Mouse (Mus musculus) hindlimb bud, embryonic 11.5 days (tissue): ENCODE results near the gene Ssmem1.
A peak's percentile ranks its signal among the peaks of the same experiment; 100 is the strongest.

Source experiments
- DNase-seq: peaks from one replicate; pipeline ENCODE4 v3.0.0-alpha.2; 2012; ENCODE audit warnings: low read depth, low spot score; ENCODE audit errors: extremely low spot score

Gene Ssmem1

DNA sequence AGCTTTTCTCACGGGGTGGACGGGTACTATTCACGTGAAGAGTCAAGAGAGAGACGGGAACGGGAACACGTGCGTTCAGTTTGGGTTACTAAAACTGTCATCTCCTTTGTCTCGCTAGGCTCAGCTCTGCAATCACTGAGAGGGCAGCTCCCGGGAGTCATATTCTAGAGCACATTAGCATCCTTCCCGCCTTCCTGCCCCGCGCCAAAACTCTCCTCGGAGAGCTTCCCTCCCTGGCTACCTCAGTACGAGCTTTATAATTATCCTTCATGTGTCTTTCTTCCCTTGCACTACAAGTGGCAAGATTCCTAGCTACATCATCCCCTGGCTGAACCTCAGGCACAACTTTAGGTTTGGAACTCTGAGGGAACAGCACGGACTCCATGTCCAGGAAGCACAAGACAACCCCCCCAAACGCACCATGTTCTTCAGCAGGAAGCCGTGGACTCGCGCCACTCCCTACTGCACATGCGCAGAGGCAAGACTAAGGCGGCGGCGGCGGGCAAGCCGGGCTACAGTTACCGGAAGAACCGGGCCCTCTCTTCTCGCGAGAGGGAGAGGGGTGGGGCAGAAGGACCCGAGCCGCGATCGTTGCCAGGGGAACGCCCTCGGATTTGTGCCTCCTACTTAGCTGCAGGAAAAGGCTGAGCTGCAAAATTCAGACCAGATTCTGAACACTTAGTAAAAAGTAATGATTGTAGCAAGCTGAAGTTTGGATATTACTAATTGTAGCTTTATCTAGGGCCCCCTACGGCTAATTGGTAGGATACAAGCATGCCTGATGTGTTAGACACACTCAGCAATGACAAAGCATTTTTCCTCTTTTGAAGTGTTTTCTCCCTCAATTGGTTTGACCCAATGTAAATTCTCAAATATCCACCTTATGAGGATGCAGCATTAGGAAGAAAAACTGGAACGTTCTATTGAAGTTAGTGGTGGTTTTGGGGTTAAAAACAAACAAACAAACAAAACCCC is at the start of gene Ssmem1, which contains the start of gene Tmem209:
Gene Ssmem1 (plus strand): TSS at position 585 of the 975 bp plus-strand sequence.
Gene Tmem209 (minus strand): TSS at position 519 of the 975 bp plus-strand sequence.
- DNase-seq = peak; percentile 94

DNA sequence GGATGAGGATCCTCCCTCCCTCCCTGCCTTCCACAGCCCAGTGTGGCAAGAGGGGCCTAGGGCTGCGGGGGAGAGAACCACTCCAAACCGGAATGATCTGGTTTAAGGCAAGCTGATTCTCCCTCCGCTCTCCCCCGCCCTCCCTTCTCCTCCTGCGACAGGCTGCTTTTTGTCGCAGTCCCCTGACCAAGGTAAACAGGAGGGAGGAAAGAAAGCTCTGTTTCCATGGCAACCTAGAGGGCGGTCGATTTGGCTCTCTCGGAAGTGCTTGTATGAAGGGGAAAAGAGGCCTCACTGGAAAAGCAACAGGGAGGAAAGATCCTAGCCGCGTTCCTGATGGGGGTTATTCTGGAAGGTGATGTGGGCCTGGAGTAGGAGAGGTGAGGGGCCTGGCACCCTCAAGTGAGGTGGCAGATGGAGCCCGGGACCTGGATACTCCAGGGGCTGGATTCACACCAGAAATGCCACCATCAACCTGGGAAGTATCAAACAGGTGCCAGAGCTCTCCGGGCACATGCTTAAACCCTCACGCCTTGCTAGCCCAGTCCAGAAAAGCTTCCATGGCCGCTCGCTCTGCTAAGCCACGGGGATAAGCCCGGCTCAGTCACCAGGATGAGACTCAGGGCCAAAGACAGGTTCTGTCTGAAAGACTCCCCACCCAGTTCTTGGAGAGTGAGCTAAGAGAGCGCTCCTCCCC is 48.8 kb upstream of the Ssmem1 start:
- peak; percentile 94 for DNase-seq

DNA sequence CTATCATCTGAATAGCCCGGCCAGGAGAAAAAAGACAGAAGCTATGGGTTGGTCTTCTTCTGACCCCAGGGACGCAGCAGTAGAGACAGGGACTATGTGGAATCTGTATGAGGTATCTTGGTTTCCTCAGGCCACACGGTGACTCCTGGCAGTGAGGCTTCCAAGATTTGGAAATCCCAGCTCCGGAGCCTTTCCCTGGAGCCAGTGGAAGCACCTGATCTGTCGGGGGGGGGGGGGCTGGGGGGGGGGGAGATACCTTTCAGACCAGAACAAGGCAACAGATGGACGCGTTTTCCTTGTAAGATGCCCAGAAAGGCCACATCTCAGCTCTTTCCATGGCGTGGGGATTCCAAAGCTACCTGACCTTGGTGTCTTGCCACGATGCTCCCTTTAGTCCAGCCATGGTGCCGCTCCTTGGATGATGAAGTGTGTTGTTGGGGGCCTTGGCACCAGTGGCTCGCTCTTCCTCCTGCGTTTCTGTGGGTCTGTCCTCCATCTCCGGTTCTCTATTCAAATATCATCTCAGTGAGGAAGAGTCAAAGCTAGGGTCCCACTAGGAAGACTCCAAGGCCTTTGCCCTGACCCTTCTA is 47.8 kb upstream of the Ssmem1 start:
- DNase-seq = no peak

GRCm38 (mm10) chr6:30462822-30463221 is 46.8 kb upstream of the Ssmem1 start:
- DNase-seq = no peak

DNA sequence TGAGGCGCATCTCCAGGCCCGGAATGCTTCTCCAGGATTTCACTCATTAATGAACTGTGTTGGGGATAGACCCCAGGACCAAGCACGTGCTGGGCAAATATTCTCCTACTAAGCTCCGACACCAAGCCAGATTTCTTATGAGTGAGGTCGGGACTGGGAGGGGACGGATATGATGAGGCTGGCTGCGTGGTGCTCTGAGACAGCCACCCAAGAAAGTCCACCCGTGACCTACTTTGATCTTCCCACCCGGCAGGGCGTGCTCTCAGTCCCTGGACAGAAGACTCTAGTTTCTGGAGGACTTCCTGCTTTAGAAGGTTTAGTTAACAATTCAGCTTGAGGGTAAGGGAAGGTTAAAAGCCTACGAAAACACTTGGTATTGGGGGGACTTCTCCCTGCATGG is 44.1 kb upstream of the Ssmem1 start:
- no peak for DNase-seq

GRCm38 (mm10) chr6:30468058-30468457 is 41.6 kb upstream of the Ssmem1 start:
- no peak for DNase-seq

GRCm38 (mm10) chr6:30468684-30469083 is 41.0 kb upstream of the Ssmem1 start:
- DNase-seq = no peak

DNA sequence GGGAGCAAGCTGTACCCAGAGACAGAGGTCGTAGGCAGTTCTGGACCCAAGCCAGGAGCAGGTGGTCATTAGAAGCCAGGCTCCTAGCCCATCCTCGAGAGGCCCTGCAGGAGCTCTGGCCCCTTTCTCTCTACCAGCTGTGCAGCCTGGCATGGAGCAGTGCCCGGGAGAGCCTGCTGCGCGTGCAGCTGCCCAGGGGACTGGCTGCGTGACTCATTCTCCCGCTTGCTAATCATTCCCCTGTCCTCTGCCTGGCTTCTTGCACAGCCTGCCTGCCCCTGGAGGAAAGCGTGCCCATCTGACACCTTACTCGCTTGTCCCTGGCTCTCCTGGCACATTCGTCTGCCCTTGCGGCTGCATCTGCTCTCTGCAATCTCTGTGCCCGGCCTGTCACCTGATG is 40.3 kb upstream of the Ssmem1 start:
- DNase-seq = no peak

- no peak for DNase-seq
Measured at GRCm38 (mm10) chr6:30471706-30472105, 37.9 kb upstream of the Ssmem1 start.

DNA sequence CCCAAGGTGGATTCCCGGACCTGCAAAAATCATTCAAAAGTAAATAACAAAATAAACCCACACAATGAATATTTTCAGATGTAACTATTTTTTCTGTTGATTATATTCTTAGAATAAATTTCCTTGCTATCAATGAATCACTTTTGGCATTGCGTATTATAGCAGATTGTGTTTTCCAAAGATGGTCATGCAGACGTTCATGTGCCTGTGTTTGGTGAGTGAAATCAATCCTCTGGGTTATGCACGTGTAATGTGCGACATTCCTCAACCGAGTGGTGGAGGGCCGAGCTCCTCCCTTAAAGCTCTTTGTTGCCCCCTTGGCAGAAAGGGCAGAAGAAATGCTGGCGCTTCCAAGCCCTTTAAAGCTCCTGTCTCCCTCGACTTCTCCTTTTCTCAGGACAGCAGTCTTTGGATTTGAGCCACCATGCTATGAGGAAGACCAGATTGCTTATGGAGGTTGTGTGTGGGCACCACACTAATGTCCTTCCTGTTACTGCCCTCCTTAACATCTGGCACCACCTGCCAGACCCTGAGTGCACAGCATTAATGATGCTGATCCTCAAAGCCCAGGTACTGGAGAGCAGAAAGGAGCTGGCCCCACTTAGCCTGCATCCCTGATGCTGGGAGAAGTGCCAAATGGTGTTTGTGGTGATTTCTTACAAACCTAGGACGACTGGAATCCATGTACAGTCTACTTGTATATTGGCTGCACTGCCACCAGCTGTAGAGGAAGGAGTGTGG is 33.5 kb upstream of the Ssmem1 start:
- DNase-seq = no peak

DNA sequence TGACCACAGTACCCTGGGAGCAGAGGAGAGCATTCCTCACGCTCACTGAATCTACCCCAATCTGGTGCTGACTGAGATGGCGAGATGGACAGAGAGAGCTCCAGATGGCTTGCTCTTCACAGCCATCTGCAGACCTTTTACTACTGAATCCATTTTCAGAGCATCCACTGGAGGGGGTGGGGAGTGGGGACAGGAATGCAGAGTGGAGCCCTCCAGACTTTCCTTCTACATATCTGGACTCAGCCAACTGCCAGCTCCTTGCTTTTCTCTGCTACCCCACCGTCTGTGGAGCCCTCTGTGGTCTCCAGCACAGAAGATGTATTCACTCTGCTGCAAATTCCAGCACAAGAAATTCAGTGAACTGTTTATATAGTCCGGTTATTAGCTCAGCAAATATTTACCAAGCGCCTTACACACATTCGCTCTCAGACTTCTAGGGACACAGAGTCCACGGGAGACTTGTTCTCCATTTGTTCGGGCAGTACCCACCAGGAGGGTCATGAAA is 32.4 kb upstream of the Ssmem1 start:
- DNase-seq = no peak

DNA sequence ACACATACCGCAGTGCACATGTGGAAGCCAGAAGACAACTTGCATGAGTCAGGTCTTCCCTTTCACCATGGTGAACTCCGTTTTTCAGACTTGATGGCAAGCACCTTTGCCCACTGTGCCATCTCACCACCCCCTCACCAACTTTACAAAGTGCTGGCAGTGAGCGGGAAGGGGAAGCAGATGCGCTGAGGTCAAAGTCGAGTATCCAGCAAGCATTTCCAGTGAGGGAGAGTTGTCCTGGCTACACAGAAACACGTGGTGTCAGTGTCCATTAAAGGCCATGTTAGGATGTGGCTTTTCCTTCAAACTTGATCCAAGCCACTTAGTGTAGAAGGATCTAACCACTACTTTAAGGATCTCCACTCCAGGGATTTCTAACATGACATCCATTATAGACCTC is 31.9 kb upstream of the Ssmem1 start:
- no peak for DNase-seq

- DNase-seq = no peak
Measured at GRCm38 (mm10) chr6:30479418-30479817, 30.2 kb upstream of the Ssmem1 start.

DNA sequence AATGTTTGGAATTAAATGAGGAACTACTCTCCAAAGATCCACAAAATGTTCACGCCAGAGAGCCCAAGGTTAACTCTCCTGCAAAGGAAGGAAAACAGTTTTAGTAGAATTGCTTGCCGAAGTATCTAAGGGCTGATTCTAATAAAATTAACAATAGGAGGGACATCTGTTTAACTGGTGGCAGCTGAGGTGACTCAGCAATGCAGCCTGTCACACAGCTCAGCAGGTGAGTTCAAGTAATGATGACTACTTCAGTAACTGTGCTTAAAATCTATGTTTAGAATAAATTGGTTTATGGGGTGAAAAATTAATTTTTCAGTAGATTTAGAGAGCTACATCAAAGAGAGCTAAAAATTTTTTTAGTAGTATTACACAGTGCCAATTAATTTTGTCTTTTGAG is 26.7 kb upstream of the Ssmem1 start:
- no peak for DNase-seq

GRCm38 (mm10) chr6:30486504-30486903 is 23.1 kb upstream of the Ssmem1 start:
- no peak for DNase-seq

DNA sequence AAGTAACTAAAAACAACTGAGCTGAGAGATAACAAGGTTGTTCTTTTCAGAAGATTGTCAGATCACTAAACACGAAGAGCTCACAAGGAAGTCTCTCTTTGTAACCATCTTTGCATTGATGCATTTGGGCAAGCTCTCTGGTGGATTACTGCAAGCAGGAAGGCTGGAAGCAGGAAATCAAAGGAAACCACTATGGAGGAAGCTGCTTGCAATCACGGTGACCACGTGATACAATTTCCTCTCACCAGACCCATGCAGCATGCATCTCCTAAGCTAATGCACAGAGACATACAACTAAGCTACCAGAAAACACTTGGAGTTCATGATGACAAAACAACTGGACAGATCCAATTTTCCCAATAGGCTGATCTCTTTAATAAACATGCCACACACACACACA is 10.6 kb upstream of the Ssmem1 start:
- DNase-seq = no peak

GRCm38 (mm10) chr6:30508824-30509223 is 825 bp upstream of the Ssmem1 start:
- no peak for DNase-seq

GRCm38 (mm10) chr6:30510291-30510690 is 642 bp downstream of the Ssmem1 start:
- no peak for DNase-seq

GRCm38 (mm10) chr6:30514242-30514641 is 4.6 kb downstream of the Ssmem1 start:
- DNase-seq = no peak

- DNase-seq = no peak
Measured at GRCm38 (mm10) chr6:30520400-30520799, 10.8 kb downstream of the Ssmem1 start.
